Mouse (Mus musculus): Measurements from ENCODE around the gene Prrt4. TPM values are rescaled to one million over a fixed set of nuclear protein-coding genes. Genes with fewer than 3 reads are reported as not detected.

Prrt4 gene
- total and polyA plus RNA-seq, 2 experiments from 2014 or later = 12.1 to 23.5 TPM

DNA sequence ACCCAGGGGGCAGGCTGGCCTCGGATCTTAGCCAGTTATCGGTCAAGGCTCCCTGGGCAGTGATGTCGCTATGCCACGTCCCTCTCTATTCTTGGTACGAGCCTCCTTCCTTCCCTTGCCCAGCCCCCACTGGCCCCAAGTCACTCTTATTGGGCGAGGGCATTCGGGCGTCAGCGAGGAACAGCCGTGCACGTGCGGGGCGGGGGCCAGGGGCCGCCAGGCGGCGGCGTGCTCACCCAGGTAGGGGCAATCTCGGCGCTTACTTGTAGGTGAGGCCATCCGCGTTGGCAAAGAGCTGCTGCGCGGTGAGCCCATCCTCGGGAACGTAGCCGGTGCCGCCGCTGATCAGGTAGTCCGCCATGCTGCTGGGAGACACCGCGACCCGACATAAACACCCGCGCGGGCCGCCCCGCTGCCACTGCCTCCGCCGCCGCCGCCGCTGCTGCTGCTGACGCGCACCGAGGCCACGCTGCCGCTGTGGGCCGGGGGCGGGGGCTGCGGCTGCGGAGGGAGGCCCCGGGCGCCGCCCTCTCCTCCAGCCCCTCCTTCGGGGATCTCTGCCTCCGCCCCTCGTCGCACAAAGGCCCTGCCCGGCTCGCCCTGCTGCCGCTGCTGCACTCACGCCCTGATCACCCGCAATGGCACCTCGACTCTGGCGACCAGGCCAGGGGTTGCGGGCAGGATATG is 32.6 kb upstream of the Prrt4 start:
- Histone ChIP-seq H3K4me1 (ENCODE audit: insufficient read depth) (peaks cover 10% of the 10 kb centered on the region; the same call in 1 of the 2 replicates), H3K36me3 (ENCODE audit: insufficient read depth) (peaks cover 5% of the 10 kb centered on the region), H3K9ac (peak overlapping the region; percentile 71), H3K4me2 (ENCODE audit: low read depth) (peak overlapping the region; percentile 68), H3K27ac (ENCODE audit: low read depth, low read length) (peak overlapping the region; percentile 77), H3K4me3 (ENCODE audit: low read depth, low read length) (peak overlapping the region; percentile 53), H3K9me3 (ENCODE audit: low read length) (no peaks in the 10 kb centered on the region), H3K27me3 (ENCODE audit: insufficient read depth, low read length) (no peaks in the 10 kb centered on the region)
- TF ChIP-seq CTCF (IDR thresholded peaks at IDR 0.05; ENCODE audit: low read depth) = peak; percentile 46; the same call in 1 of the 2 replicates
- WGBS = under 1% methylated on average over 63 of the region's 66 CpGs
- peak; percentile 86 for DNase-seq
- peak; percentile 85 for ATAC-seq

DNA sequence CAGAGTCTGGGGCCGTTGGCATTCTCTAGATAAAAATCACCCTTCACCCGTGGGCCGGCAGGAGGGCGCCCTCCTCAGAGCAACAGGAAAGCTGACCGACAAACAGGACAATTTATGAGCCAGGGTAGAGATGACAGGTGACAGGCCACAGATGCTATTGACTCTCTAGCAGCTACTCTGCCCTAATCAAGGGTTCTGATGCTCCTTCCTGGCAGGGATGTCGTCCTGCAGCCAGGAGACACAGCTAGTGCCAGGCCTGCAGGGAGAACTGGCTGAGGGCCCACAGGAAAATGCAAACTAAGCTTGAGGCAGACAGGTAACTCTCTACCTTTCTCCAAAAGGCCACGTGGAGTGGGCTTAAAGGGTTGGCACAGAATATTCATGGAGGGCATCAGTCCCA is 31.8 kb upstream of the Prrt4 start:
- 30% methylated on average over 7 of the region's 7 CpGs for WGBS
- H3K36me3 ChIP-seq (ENCODE audit: insufficient read depth) = peaks cover 10% of the 10 kb centered on the region
- no peaks in the 10 kb centered on the region for H3K27me3 ChIP-seq (ENCODE audit: insufficient read depth, low read length)
- H3K4me1 ChIP-seq (ENCODE audit: insufficient read depth) = peaks cover 10% of the 10 kb centered on the region; the same call in 1 of the 2 replicates
- 0 out of 2 replicates have a peak overlapping the region, but pooled peaks have one; percentile 77 for H3K27ac ChIP-seq (ENCODE audit: low read depth, low read length)
- ATAC-seq = no peak
- peak; percentile 18; the same call in 1 of the 2 replicates for TF ChIP-seq CTCF (IDR thresholded peaks at IDR 0.05; ENCODE audit: low read depth)
- DNase-seq = no peak
- no peaks in the 10 kb centered on the region for H3K9me3 ChIP-seq (ENCODE audit: low read length)
- H3K4me2 ChIP-seq (ENCODE audit: low read depth) = peak overlapping the region; percentile 68
- peak overlapping the region; percentile 53 for H3K4me3 ChIP-seq (ENCODE audit: low read depth, low read length)
- peak overlapping the region; percentile 71 for H3K9ac ChIP-seq

DNA sequence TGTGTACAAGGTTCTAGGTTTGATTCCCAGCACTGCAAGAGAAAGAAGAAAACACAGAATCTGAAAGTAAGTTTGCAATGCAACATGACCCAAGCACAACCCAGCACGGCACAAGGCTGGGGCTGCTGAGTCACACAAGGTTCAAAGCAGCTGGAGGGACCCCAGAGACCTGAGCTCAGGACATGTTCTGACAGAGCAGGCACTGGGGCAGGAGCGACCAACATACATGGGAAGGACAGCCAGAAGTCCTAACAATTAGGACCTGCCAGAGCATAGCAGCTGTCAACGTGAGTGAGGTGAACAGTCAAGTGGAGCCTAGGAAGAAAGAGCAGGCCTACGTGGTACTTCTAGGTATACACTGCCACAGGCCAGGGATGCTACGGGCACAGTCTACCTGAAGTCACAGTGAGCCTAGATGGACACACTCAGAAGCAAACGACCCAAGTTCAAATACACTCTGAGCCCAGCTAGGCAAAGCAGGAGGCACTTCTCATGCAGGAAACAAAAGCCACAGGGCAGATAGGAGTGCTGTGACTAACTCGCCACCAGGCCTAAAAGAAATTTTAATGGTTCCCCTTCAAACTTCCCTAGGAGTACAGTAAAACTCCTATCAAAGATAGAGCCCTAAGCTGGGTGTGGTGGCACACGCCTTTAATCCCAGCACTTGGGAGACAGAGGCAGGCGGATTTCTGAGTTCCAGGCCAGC is 31.0 kb upstream of the Prrt4 start:
- H3K4me2 ChIP-seq (ENCODE audit: low read depth) = peak overlapping the region; percentile 17; the same call in 1 of the 2 replicates
- H3K27me3 ChIP-seq (ENCODE audit: insufficient read depth, low read length) = no peaks in the 10 kb centered on the region
- no peak overlapping the region for H3K27ac ChIP-seq (ENCODE audit: low read depth, low read length)
- ATAC-seq (no peak), DNase-seq (no peak)
- TF ChIP-seq CTCF (IDR thresholded peaks at IDR 0.05; ENCODE audit: low read depth) = no peak
- WGBS = 81% methylated on average over 9 of the region's 9 CpGs
- no peak overlapping the region for H3K9ac ChIP-seq
- peaks cover 10% of the 10 kb centered on the region; the same call in 1 of the 2 replicates for H3K4me1 ChIP-seq (ENCODE audit: insufficient read depth)
- H3K36me3 ChIP-seq (ENCODE audit: insufficient read depth) = peaks cover 15% of the 10 kb centered on the region
- no peaks in the 10 kb centered on the region for H3K9me3 ChIP-seq (ENCODE audit: low read length)
- no peak overlapping the region for H3K4me3 ChIP-seq (ENCODE audit: low read depth, low read length)

DNA sequence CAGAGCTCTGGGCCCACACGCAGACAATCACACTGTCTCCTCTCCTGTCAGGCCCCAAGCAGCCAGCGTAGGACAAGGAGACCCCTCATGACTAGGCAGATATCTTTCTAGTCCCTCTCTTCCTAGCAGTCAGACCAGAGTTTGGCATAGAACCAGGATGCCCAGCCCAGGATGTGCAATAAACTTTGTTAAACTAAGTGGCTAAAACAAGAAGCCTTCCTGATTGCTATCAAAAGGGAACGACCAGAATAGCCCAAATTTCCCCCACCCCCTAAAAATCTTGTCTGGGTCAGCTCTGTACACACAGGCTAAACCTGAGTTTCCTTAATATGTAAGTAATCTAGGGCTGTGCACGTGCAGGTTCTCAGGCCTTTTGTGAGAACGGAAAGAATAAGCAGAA is 28.8 kb upstream of the Prrt4 start:
- Histone ChIP-seq H3K4me2 (ENCODE audit: low read depth) (no peak overlapping the region), H3K9ac (no peak overlapping the region), H3K4me1 (ENCODE audit: insufficient read depth) (0 out of 2 replicates have a peak, but pooled peaks cover 5% of the 10 kb centered on the region), H3K27ac (ENCODE audit: low read depth, low read length) (no peak overlapping the region), H3K27me3 (ENCODE audit: insufficient read depth, low read length) (no peaks in the 10 kb centered on the region), H3K4me3 (ENCODE audit: low read depth, low read length) (no peak overlapping the region), H3K9me3 (ENCODE audit: low read length) (no peaks in the 10 kb centered on the region), H3K36me3 (ENCODE audit: insufficient read depth) (peaks cover 37% of the 10 kb centered on the region)
- no peak for TF ChIP-seq CTCF (IDR thresholded peaks at IDR 0.05; ENCODE audit: low read depth)
- 79% methylated on average over 5 of the region's 5 CpGs for WGBS
- ATAC-seq (no peak), DNase-seq (no peak)

DNA sequence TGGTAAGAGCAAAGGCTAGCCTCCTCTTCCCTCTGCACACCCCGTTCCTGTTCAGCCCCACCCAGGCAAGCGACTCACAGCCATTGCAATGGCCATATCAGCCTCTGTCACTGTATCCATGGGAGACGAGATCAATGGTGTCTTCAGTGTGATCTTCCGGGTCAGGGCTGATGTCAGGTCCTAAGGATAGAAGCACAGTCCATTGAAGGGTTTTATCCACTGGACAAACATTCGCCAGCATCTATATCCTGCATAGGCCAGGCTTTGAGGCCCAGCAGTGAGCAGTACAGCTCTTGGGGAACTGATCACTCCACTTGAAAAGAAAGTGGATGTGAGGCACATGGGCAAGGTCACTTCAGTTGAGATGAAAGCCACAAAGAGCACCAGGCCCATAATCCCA is 27.6 kb upstream of the Prrt4 start:
- no peak overlapping the region for H3K4me3 ChIP-seq (ENCODE audit: low read depth, low read length)

DNA sequence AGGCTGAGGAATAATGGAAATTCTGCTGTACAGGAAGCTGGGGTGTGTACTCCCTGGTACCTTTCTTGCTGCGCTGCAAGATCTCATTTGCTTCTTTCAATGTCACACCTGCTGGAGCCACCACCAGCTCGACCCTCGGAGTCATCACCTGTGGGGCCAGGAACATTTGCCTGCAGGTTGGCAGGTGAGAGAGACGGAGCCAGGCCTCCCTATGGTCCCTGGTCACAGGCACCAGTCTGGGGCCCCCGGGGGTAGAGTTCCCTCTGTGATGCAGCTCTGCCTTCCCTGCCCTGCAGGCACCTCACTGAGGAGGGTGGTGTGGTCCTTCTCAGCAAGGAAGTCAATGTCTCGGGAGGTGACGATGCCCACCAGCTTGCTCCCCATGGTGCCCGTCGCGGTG is 26.6 kb upstream of the Prrt4 start:
- Histone ChIP-seq H3K4me1 (ENCODE audit: insufficient read depth) (0 out of 2 replicates have a peak, but pooled peaks cover 5% of the 10 kb centered on the region), H3K36me3 (ENCODE audit: insufficient read depth) (peaks cover 55% of the 10 kb centered on the region), H3K27me3 (ENCODE audit: insufficient read depth, low read length) (no peaks in the 10 kb centered on the region), H3K27ac (ENCODE audit: low read depth, low read length) (no peak overlapping the region), H3K9me3 (ENCODE audit: low read length) (no peaks in the 10 kb centered on the region), H3K4me3 (ENCODE audit: low read depth, low read length) (no peak overlapping the region), H3K9ac (no peak overlapping the region), H3K4me2 (ENCODE audit: low read depth) (no peak overlapping the region)
- TF ChIP-seq CTCF (IDR thresholded peaks at IDR 0.05; ENCODE audit: low read depth) = no peak
- 95% methylated on average over 10 of the region's 10 CpGs for WGBS
- DNase-seq (no peak), ATAC-seq (no peak)

More for the DNA sequence above, 27.6 kb upstream of the Prrt4 start:
- DNase-seq (no peak), ATAC-seq (no peak)
- Histone ChIP-seq H3K4me2 (ENCODE audit: low read depth) (no peak overlapping the region), H3K4me1 (ENCODE audit: insufficient read depth) (0 out of 2 replicates have a peak, but pooled peaks cover 5% of the 10 kb centered on the region), H3K9me3 (ENCODE audit: low read length) (no peaks in the 10 kb centered on the region), H3K36me3 (ENCODE audit: insufficient read depth) (peaks cover 49% of the 10 kb centered on the region), H3K9ac (no peak overlapping the region), H3K27me3 (ENCODE audit: insufficient read depth, low read length) (no peaks in the 10 kb centered on the region), H3K27ac (ENCODE audit: low read depth, low read length) (no peak overlapping the region)
- no peak for TF ChIP-seq CTCF (IDR thresholded peaks at IDR 0.05; ENCODE audit: low read depth)
- 89% methylated on average over 5 of the region's 5 CpGs for WGBS
